In genomic region chr11:60115638-60116276, GRCm38 (mm10) we compare ENCODE assay signal across 8 mouse cellular contexts. TPM values are rescaled to one million over a fixed set of nuclear protein-coding genes. Genes with fewer than 3 reads are reported as not detected.
DNase-seq lines count a peak whose midpoint lies in the region; ATAC-seq and TF ChIP-seq lines count a peak whose summit lies in the region.

No protein-coding gene starts in this region.

- peak overlapping the region; percentile 68 for H3ac ChIP-seq in C2C12 (ENCODE audit: control insufficient read depth, insufficient read length, low read depth)

- peak overlapping the region; percentile 91 for H3K27ac ChIP-seq in gastrocnemius, adult 2 months
- H3K27ac ChIP-seq in forebrain, embryonic 13.5 days: peak overlapping the region; percentile 94
- H3K27ac ChIP-seq in liver, embryonic 14.5 days: peak overlapping the region; percentile 82

- WGBS in forebrain, embryonic 13.5 days: 29% methylated on average over 6 of the region's 6 CpGs
- whole genome bisulfite sequencing in liver, embryonic 14.5 days (ENCODE audit: insufficient replicate concordance): 17% methylated on average over 6 of the region's 6 CpGs

- no peaks in the 10 kb centered on the region for H3K36me3 ChIP-seq in C2C12 (ENCODE audit: control insufficient read depth, insufficient read depth)
- no peaks in the 10 kb centered on the region for H3K36me3 ChIP-seq in forebrain, embryonic 13.5 days (ENCODE audit: poor library complexity, severe bottlenecking)
- H3K36me3 ChIP-seq in liver, embryonic 14.5 days (replicated peaks; ENCODE audit: control insufficient read depth, insufficient read depth, low read depth): no peaks in the 10 kb centered on the region

- intact Hi-C loops in gastrocnemius, adult 2 months (cut with DNase I): no loop called here

- H3K79me2 ChIP-seq in C2C12 (ENCODE audit: control insufficient read depth, insufficient read depth): peaks cover 99% of the 10 kb centered on the region

- H3K27me3 ChIP-seq in C2C12 (ENCODE audit: control insufficient read depth, insufficient read depth, insufficient read length): no peaks in the 10 kb centered on the region
- H3K27me3 ChIP-seq in forebrain, embryonic 13.5 days: no peaks in the 10 kb centered on the region
- H3K27me3 ChIP-seq in liver, embryonic 14.5 days (ENCODE audit: control insufficient read depth, insufficient read depth, low read length): no peaks in the 10 kb centered on the region

- H3K9ac ChIP-seq in forebrain, embryonic 13.5 days: peak overlapping the region; percentile 71
- H3K9ac ChIP-seq in liver, embryonic 14.5 days (replicated peaks): peak overlapping the region; percentile 84

- no peak for DNase-seq in gastrocnemius, adult 2 months
- no peak for DNase-seq in gastrocnemius, postnatal 10 days
- no peak for DNase-seq in liver, embryonic 14.5 days (ENCODE audit: low read depth in 3 of 3, low spot score in 3 of 3)
- no peak for DNase-seq in ovary, postnatal 10 days (ENCODE audit: low spot score)
- DNase-seq in left cerebral cortex, adult 8-10 months (ENCODE audit: low spot score in 2 of 2): no peak
- no peak for DNase-seq in embryo, embryonic 9.5 days (ENCODE audit: extremely low spot score)

- no peak for ATAC-seq in forebrain, embryonic 13.5 days
- no peak for ATAC-seq in liver, embryonic 14.5 days (ENCODE audit: insufficient read depth)

- peak overlapping the region; percentile 67 for H3K4me3 ChIP-seq in gastrocnemius, adult 2 months
- peak overlapping the region; percentile 32 for H3K4me3 ChIP-seq in C2C12 (ENCODE audit: insufficient read depth, poor library complexity, severe bottlenecking)
- peak overlapping the region; percentile 53 for H3K4me3 ChIP-seq in forebrain, embryonic 13.5 days
- peak overlapping the region; percentile 62 to 71 for H3K4me3 ChIP-seq in liver, embryonic 14.5 days (ENCODE audit: insufficient read depth in 1 of 2, low read depth in 2 of 2, low read length in 2 of 2)

- no peaks in the 10 kb centered on the region for H3K9me3 ChIP-seq in forebrain, embryonic 13.5 days (replicated peaks)
- no peaks in the 10 kb centered on the region for H3K9me3 ChIP-seq in liver, embryonic 14.5 days (ENCODE audit: control insufficient read depth, low read length)

- TF ChIP-seq CTCF in gastrocnemius, adult 2 months (IDR thresholded peaks at IDR 0.05): peak; percentile 26; the same call in 1 of the 2 replicates
- TF ChIP-seq CTCF in C2C12 (IDR thresholded peaks at IDR 0.05; ENCODE audit: control insufficient read depth, insufficient read depth, insufficient read length): no peak
- no peak; the same call in 1 of the 2 replicates for TF ChIP-seq CTCF in liver, embryonic 14.5 days (IDR thresholded peaks at IDR 0.05; ENCODE audit: low read depth)

- peaks cover 92% of the 10 kb centered on the region for H3K79me3 ChIP-seq in C2C12 (ENCODE audit: low read depth)

- TF ChIP-seq EP300 in liver, embryonic 14.5 days (IDR thresholded peaks at IDR 0.05; ENCODE audit: low read depth): no peak

- H3K4me2 ChIP-seq in forebrain, embryonic 13.5 days: peak overlapping the region; percentile 81
- H3K4me2 ChIP-seq in liver, embryonic 14.5 days (ENCODE audit: low read depth): peak overlapping the region; percentile 87

- peaks cover 45% of the 10 kb centered on the region for H3K4me1 ChIP-seq in forebrain, embryonic 13.5 days
- H3K4me1 ChIP-seq in liver, embryonic 14.5 days (replicated peaks; ENCODE audit: control insufficient read depth in 2 of 2, insufficient read depth in 2 of 2, low read length in 1 of 2): peaks cover 40 to 50% of the 10 kb centered on the region in 2 experiments

TF ChIP-seq in C2C12, 6 proteins besides CTCF, POLR2A, EP300 and RAD21:
- TF ChIP-seq MAX (IDR thresholded peaks at IDR 0.05): no peak
- no peak for TF ChIP-seq MYOD1 (IDR thresholded peaks at IDR 0.05; ENCODE audit: control insufficient read depth, insufficient read length, low read depth)
- no peak for TF ChIP-seq MYOG (IDR thresholded peaks at IDR 0.05; ENCODE audit: control insufficient read depth, extremely low read depth, insufficient read length)
- no peak for TF ChIP-seq CEBPB (IDR thresholded peaks at IDR 0.05; ENCODE audit: low read depth)
- no peak for TF ChIP-seq USF1 (IDR thresholded peaks at IDR 0.05; ENCODE audit: low read depth)
- no peak for TF ChIP-seq FOSL1 (IDR thresholded peaks at IDR 0.05; ENCODE audit: insufficient read depth, low read length, poor library complexity, severe bottlenecking)

RNA-seq across cellular contexts. Expression of gene Rai1, which starts 10.9 kb away (rescaled TPM):
- total RNA-seq in gastrocnemius, adult 2 months (2021): 10 to 100 TPM; 23.8 to 27.3 TPM
- total RNA-seq in gastrocnemius, postnatal 10 days (2021): 10 to 100 TPM; 27.7 to 37.6 TPM
- polyA plus RNA-seq in C2C12 (2012; fragmentation: generic; extraction: Trizol): 24.9 TPM
- 26.9 and 31.5 TPM in 2 replicates for polyA plus RNA-seq in forebrain, embryonic 13.5 days (2015; fragmentation: Nextera tagmentation; extraction: Ambion mirVana)
- 7.2 and 7.8 TPM in 2 replicates for polyA plus RNA-seq in liver, embryonic 14.5 days (2012; rRNA removed)
- 4.5 and 5.3 TPM in 2 replicates for polyA plus RNA-seq in liver, embryonic 14.5 days (2014; fragmentation: Nextera tagmentation; extraction: Ambion mirVana)
- total RNA-seq in left cerebral cortex, adult 8-10 months (2022): 10 to 100 TPM; 69.5 to 78.3 (median 71.5) TPM
